Mouse (Mus musculus) embryonic facial prominence, embryonic 10.5 days (tissue): ENCODE measurements around the gene Pip4k2b. TPM values are rescaled to one million over a fixed set of nuclear protein-coding genes. Genes with fewer than 3 reads are reported as not detected.

ENCODE experiments used
- DNase-seq: peaks from one replicate; pipeline ENCODE4 v3.0.0-alpha.2; 2017; ENCODE audit warnings: low spot score
- H3K27ac ChIP-seq: fragments of 300-500 bp; sonication (generic); replicated peaks from 2 replicates; pipeline ENCODE4 v1.5.1; 2016; ENCODE audit warnings: mild to moderate bottlenecking
- H3K27me3 ChIP-seq: fragments of 300-500 bp; sonication (generic); replicated peaks from 2 replicates; pipeline ENCODE4 v1.6.1; 2016; ENCODE audit warnings: low read depth, mild to moderate bottlenecking; ENCODE audit not compliant: poor library complexity, severe bottlenecking
- H3K36me3 ChIP-seq: fragments of 300-500 bp; sonication (generic); replicated peaks from 2 replicates; pipeline ENCODE4 v1.6.1; 2016; ENCODE audit warnings: mild to moderate bottlenecking, moderate library complexity
- H3K4me1 ChIP-seq: fragments of 300-500 bp; sonication (generic); 2 replicates; pipeline ENCODE4 v1.6.1; 2016
- H3K4me3 ChIP-seq: fragments of 300-500 bp; sonication (generic); 2 replicates; pipeline ENCODE4 v1.5.1; 2016; ENCODE audit warnings: mild to moderate bottlenecking, moderate library complexity
- H3K9me3 ChIP-seq: fragments of 300-500 bp; sonication (generic); 2 replicates; pipeline ENCODE4 v1.6.1; 2016; ENCODE audit warnings: mild to moderate bottlenecking
- WGBS: fragments of 180-500 bp; shearing (Covaris S2); methylation state at CpG from one replicate; pipeline ENCODE4 v1.1.7; 2016; 5-methylcytosine and 5-hydroxymethylcytosine counted together
- microRNA-seq: library from miRNA; unstranded; fragments of <30 nt; microRNA quantifications from one replicate; pipeline ENCODE4, GENCODE M21; 2017
- polyA plus RNA-seq: library from polyadenylated mRNA; unstranded; fragments of >200 nt; fragmentation: Nextera tagmentation; extraction: Ambion mirVana; gene quantifications from 2 replicates; pipeline ENCODE4 v1.2.1, GENCODE M21; 2016

The Pip4k2b gene
- polyA plus RNA-seq, 1 experiment from 2014 or later, result 2.1 TPM

DNA sequence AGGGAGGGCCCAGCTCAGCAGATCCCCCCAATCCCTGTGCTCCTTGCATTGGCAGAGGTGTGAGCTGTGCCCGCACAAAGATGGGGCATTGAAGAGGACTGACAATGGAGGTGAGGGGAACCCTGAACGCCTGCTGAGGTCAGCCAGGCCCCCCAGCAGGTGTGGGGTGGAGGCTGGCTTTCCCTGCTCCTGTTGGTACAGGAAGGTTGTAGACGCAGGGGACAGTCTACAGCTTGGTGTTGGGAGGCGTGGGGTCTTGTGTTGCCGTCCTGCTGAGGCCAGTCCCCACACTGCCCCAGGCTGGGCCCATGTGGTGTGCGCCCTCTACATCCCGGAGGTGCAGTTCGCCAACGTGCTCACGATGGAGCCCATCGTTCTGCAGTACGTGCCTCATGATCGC, 79.1 kb downstream of the Pip4k2b start:
- no peak for DNase-seq
- Histone ChIP-seq H3K4me1 (peaks cover 74% of the 10 kb centered on the region), H3K36me3 (peaks cover 55% of the 10 kb centered on the region), H3K27ac (no peak overlapping the region), H3K4me3 (peak overlapping the region; percentile 92), H3K9me3 (no peaks in the 10 kb centered on the region), H3K27me3 (peaks cover 22% of the 10 kb centered on the region)
- WGBS, result 88% methylated on average over 13 of the region's 13 CpGs

Small RNAs within 50 kb of the gene (microRNA-seq; reads per million reads assigned to microRNA genes)
- 1.8 reads per million for gene Mir6927
- not detected for gene Mir8102

Other genes starting within 250 kb of the Pip4k2b start
- gene 4933428G20Rik, start 244.4 kb downstream of the Pip4k2b start, polyA plus RNA-seq, result 0.35 and 0.54 TPM in 2 replicates
- 0.72 and 0.80 TPM in 2 replicates for gene Srcin1, start 168.5 kb downstream of the Pip4k2b start, polyA plus RNA-seq
- gene Epop, start 115.0 kb downstream of the Pip4k2b start, polyA plus RNA-seq, result 13.0 and 14.4 TPM in 2 replicates
- 2.1 and 2.2 TPM in 2 replicates for gene Mllt6, start 81.3 kb downstream of the Pip4k2b start, polyA plus RNA-seq
- gene Cisd3, start 58.9 kb downstream of the Pip4k2b start, polyA plus RNA-seq, result 18.2 and 20.0 TPM in 2 replicates
- gene Pcgf2, start 44.2 kb downstream of the Pip4k2b start, polyA plus RNA-seq, result 23.2 and 24.1 TPM in 2 replicates
- gene Psmb3, start 41.3 kb downstream of the Pip4k2b start, polyA plus RNA-seq, result 634 and 654 TPM in 2 replicates
- 22.0 and 24.2 TPM in 2 replicates for gene Cwc25, start 21.9 kb upstream of the Pip4k2b start, polyA plus RNA-seq
- 0.85 and 1.1 TPM in 2 replicates for gene 1700001P01Rik, start 31.2 kb upstream of the Pip4k2b start, polyA plus RNA-seq
- gene Rpl23, start 37.7 kb upstream of the Pip4k2b start, polyA plus RNA-seq, result 481 and 487 TPM in 2 replicates
- 90.5 and 98.7 TPM in 2 replicates for gene Lasp1, start 54.3 kb upstream of the Pip4k2b start, polyA plus RNA-seq
- 14.0 and 16.0 TPM in 2 replicates for gene B230217C12Rik, start 96.1 kb upstream of the Pip4k2b start, polyA plus RNA-seq
- 0.42 and 0.67 TPM in 2 replicates for gene Fbxo47, start 139.4 kb upstream of the Pip4k2b start, polyA plus RNA-seq
- gene Plxdc1, start 241.7 kb upstream of the Pip4k2b start, polyA plus RNA-seq, result 0.07 and 0.13 TPM in 2 replicates